Mouse (Mus musculus) liver, embryonic 15.5 days (tissue): ENCODE results near the gene Sept1. TPM values are rescaled to one million over a fixed set of nuclear protein-coding genes. Genes with fewer than 3 reads are reported as not detected.
"Not testable (repeated sequence)": the region's sequence is repeated elsewhere in the genome, so short reads cannot be mapped to it uniquely, and the experiment has no call there.

Source experiments
- ATAC-seq: fragments of 200-750 bp; cut with Nextera tagmentation; 2 replicates; pipeline ENCODE4 v1.8.0; 2017; ENCODE audit warnings: moderate number of reproducible peaks, mild to moderate bottlenecking, moderate library complexity; ENCODE audit not compliant: insufficient read depth
- H3K27ac ChIP-seq: fragments of 300-500 bp; sonication (generic); replicated peaks from 2 replicates; pipeline ENCODE4 v1.5.1; 2015; ENCODE audit warnings: mild to moderate bottlenecking, inconsistent platforms
- H3K27me3 ChIP-seq: fragments of 300-500 bp; sonication (generic); 2 replicates; pipeline ENCODE4 v1.6.1; 2015; ENCODE audit warnings: mild to moderate bottlenecking, inconsistent platforms
- H3K36me3 ChIP-seq: fragments of 300-500 bp; sonication (generic); replicated peaks from 2 replicates; pipeline ENCODE4 v1.6.1; 2015; ENCODE audit warnings: moderate library complexity, mild to moderate bottlenecking, inconsistent platforms
- H3K4me1 ChIP-seq: fragments of 300-500 bp; sonication (generic); replicated peaks from 2 replicates; pipeline ENCODE4 v1.6.1; 2015; ENCODE audit warnings: inconsistent platforms
- H3K4me2 ChIP-seq: fragments of 300-500 bp; sonication (generic); 2 replicates; pipeline ENCODE4 v1.6.1; 2015; ENCODE audit warnings: moderate library complexity, mild to moderate bottlenecking, inconsistent platforms
- H3K4me3 ChIP-seq: fragments of 300-500 bp; sonication (generic); replicated peaks from 2 replicates; pipeline ENCODE4 v1.5.1; 2015; ENCODE audit warnings: mild to moderate bottlenecking, inconsistent platforms
- H3K9ac ChIP-seq: fragments of 300-500 bp; sonication (generic); 2 replicates; pipeline ENCODE4 v1.6.1; 2015; ENCODE audit warnings: moderate library complexity, mild to moderate bottlenecking, inconsistent platforms
- H3K9me3 ChIP-seq: fragments of 300-500 bp; sonication (generic); replicated peaks from 2 replicates; pipeline ENCODE4 v1.6.1; 2016; ENCODE audit warnings: inconsistent platforms
- WGBS: fragments of 180-500 bp; shearing (Covaris S2); methylation state at CpG from one replicate; pipeline ENCODE4 v1.1.7; 2015; ENCODE audit warnings: mixed read lengths; ENCODE audit not compliant: insufficient replicate concordance; 5-methylcytosine and 5-hydroxymethylcytosine counted together
- polyA plus RNA-seq: library from polyadenylated mRNA; unstranded; fragments of >200 nt; fragmentation: Nextera tagmentation; extraction: Ambion mirVana; gene quantifications from 2 replicates; pipeline ENCODE4 v1.2.1, GENCODE M21; 2015

The Sept1 gene
- polyA plus RNA-seq, 1 experiment from 2014 or later = 9.7 TPM

DNA sequence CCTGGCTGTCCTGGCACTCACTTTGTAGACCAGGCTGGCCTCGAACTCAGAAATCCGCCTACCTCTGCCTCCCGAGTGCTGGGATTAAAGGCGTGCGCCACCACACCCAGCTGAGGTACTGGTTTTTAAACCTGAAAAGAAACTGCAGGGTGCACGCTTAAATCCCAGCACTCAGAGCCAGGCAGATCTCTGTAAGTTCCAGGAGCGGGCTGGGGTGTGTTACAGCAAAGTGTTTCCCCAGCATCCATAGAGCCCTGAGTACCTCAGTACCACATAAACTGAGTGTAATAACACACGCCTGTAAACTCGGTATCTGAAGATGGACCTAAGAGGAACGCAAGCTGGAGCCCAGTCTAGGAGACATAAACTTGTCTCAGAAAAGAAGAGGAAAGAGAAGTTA lies 45.6 kb downstream of the Sept1 start:
- H3K4me2 ChIP-seq = no peak overlapping the region
- no peak for ATAC-seq
- H3K36me3 ChIP-seq = peaks cover 13% of the 10 kb centered on the region
- peaks cover 33% of the 10 kb centered on the region for H3K4me1 ChIP-seq
- no peaks in the 10 kb centered on the region for H3K9me3 ChIP-seq
- WGBS = 69% methylated on average over 10 of the region's 10 CpGs
- no peaks in the 10 kb centered on the region for H3K27me3 ChIP-seq
- no peak overlapping the region for H3K27ac ChIP-seq
- no peak overlapping the region for H3K9ac ChIP-seq
- no peak overlapping the region for H3K4me3 ChIP-seq

GRCm38 (mm10) chr7:127185601-127186000 lies 47.3 kb downstream of the Sept1 start:
- Histone ChIP-seq H3K9me3 (no peaks in the 10 kb centered on the region), H3K4me3 (no peak overlapping the region), H3K9ac (no peak overlapping the region), H3K27me3 (no peaks in the 10 kb centered on the region), H3K36me3 (no peaks in the 10 kb centered on the region), H3K4me1 (peaks cover 44% of the 10 kb centered on the region), H3K27ac (no peak overlapping the region), H3K4me2 (no peak overlapping the region)
- WGBS = 47% methylated on average over 3 of the region's 3 CpGs
- ATAC-seq = no peak

GRCm38 (mm10) chr7:127184720-127185119 lies 48.2 kb downstream of the Sept1 start:
- H3K9ac ChIP-seq = no peak overlapping the region
- H3K27ac ChIP-seq = 0 out of 2 replicates have a peak overlapping the region, but pooled peaks have one; percentile 77
- 17% methylated on average over 1 of the region's 1 CpGs for WGBS
- no peaks in the 10 kb centered on the region for H3K27me3 ChIP-seq
- H3K9me3 ChIP-seq = no peaks in the 10 kb centered on the region
- H3K36me3 ChIP-seq = no peaks in the 10 kb centered on the region
- H3K4me3 ChIP-seq = no peak overlapping the region
- H3K4me2 ChIP-seq = no peak overlapping the region
- peaks cover 49% of the 10 kb centered on the region for H3K4me1 ChIP-seq
- no peak for ATAC-seq

DNA sequence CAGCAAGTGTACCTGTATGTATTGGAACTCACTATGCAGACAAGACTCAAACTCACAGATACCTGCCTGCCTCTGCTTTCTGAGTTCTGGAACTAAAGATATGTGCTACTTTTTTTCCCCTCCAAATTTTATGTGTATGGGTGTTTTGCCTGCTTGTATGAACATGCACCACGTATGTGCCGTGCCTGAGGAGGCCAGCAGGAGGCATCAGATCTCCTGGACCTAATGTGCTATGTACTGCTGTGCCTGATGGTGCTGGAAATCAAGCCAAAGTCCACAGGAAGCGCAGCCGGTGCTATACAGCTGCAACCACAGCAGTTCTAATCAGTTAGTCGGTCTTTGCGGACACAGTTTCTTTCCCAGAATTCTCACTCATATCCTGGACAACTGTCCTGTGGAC lies 49.1 kb downstream of the Sept1 start:
- peak overlapping the region; percentile 77; the same call in 1 of the 2 replicates for H3K27ac ChIP-seq
- no peaks in the 10 kb centered on the region for H3K36me3 ChIP-seq
- peak; percentile 66 for ATAC-seq
- 38% methylated on average over 6 of the region's 6 CpGs for WGBS
- H3K27me3 ChIP-seq = no peaks in the 10 kb centered on the region
- no peak overlapping the region for H3K4me3 ChIP-seq
- 0 out of 2 replicates have a peak overlapping the region, but pooled peaks have one; percentile 4 for H3K4me2 ChIP-seq
- H3K4me1 ChIP-seq = peaks cover 44% of the 10 kb centered on the region
- H3K9me3 ChIP-seq = no peaks in the 10 kb centered on the region
- no peak overlapping the region for H3K9ac ChIP-seq

GRCm38 (mm10) chr7:127183345-127183744 lies 49.6 kb downstream of the Sept1 start:
- ATAC-seq = peak; percentile 82
- H3K4me2 ChIP-seq = peak overlapping the region; percentile 4; the same call in 1 of the 2 replicates
- peaks cover 41% of the 10 kb centered on the region for H3K4me1 ChIP-seq

DNA sequence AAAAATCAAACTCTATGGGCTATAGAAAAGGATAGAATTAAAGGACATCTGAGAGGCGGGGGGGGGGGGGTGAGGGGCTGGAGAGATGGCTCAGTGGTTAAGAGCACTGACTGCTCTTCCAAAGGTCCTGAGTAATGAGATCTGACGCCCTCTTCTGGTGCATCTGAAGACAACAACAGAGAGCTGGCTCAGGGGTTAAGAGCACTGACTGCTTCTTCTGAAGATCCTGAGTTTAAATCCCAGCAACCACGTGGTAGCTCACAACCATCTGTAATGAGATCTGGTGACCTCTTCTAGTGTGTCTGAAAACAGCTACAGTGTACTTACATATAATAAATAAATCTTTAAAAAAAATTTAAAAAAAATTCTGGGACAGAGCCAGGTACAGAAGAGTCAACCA lies 51.2 kb downstream of the Sept1 start:
- H3K36me3 ChIP-seq, H3K9me3 ChIP-seq, H3K9ac ChIP-seq, H3K27me3 ChIP-seq, H3K4me2 ChIP-seq, H3K4me3 ChIP-seq, ATAC-seq, H3K27ac ChIP-seq: not testable (repeated sequence)
- WGBS = 35% methylated on average over 3 of the region's 3 CpGs
- H3K4me1 ChIP-seq = peaks cover 45% of the 10 kb centered on the region

More at GRCm38 (mm10) chr7:127183345-127183744, 49.6 kb downstream of the Sept1 start:
- Histone ChIP-seq H3K9ac (no peak overlapping the region), H3K36me3 (no peaks in the 10 kb centered on the region), H3K4me3 (no peak overlapping the region), H3K9me3 (no peaks in the 10 kb centered on the region), H3K27me3 (no peaks in the 10 kb centered on the region), H3K27ac (peak overlapping the region; percentile 77)
- WGBS = 16% methylated on average over 8 of the region's 8 CpGs

DNA sequence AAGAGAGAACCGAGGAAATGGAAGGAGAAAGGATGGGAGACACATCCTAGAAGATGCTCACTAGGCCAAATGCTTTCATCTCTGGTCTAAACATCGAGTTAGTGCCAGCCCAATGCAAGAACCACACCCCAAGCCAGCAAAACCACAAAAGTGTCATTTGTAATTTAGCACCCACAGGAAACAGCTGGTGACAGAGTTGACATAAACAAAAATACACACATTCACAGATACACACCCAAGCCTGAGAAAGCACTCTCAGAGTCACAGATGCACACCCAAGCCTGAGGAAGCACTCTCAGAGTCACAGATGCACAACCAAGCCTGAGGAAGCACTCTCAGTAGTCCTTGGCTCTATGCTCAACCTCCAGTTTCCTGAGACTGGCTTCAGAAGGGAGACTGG lies 52.1 kb downstream of the Sept1 start:
- WGBS = 25% methylated on average over 2 of the region's 2 CpGs
- ATAC-seq = no peak
- Histone ChIP-seq H3K4me1 (peaks cover 45% of the 10 kb centered on the region), H3K27ac (no peak overlapping the region), H3K9ac (no peak overlapping the region), H3K4me3 (no peak overlapping the region), H3K9me3 (no peaks in the 10 kb centered on the region), H3K4me2 (no peak overlapping the region), H3K27me3 (no peaks in the 10 kb centered on the region), H3K36me3 (no peaks in the 10 kb centered on the region)

GRCm38 (mm10) chr7:127176937-127177336 lies 56.0 kb downstream of the Sept1 start:
- ATAC-seq = no peak
- Histone ChIP-seq H3K9me3 (no peaks in the 10 kb centered on the region), H3K4me3 (no peak overlapping the region), H3K9ac (no peak overlapping the region), H3K27me3 (no peaks in the 10 kb centered on the region), H3K27ac (no peak overlapping the region), H3K4me2 (no peak overlapping the region), H3K36me3 (no peaks in the 10 kb centered on the region), H3K4me1 (peaks cover 18% of the 10 kb centered on the region)
- WGBS = 52% methylated on average over 4 of the region's 4 CpGs

DNA sequence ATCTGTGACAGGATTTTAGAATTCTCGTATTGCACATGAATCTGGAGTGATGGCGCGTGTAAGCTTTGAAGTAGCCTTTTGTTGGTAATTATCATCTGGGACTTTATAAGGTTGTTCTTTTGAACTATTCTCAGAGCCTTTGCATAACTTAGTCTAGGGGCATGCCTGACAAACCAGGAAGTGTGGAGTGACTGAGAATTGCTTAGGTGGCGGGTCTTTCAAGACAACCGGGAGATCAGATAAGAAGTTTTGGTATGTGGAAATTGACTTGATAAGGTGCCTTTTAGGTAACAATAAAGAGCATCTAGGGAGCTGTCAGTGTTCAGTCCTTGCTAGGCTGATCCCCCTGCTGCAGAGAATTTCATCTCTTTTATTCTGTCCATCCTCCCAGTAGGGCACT lies 66.4 kb downstream of the Sept1 start:
- H3K36me3 ChIP-seq = no peaks in the 10 kb centered on the region
- H3K4me1 ChIP-seq = peaks cover 15% of the 10 kb centered on the region; the same call in 1 of the 2 replicates
- H3K4me3 ChIP-seq = no peak overlapping the region
- H3K9me3 ChIP-seq = no peaks in the 10 kb centered on the region
- H3K9ac ChIP-seq = no peak overlapping the region
- H3K27ac ChIP-seq = no peak overlapping the region
- 56% methylated on average over 5 of the region's 5 CpGs for WGBS
- no peak for ATAC-seq
- no peaks in the 10 kb centered on the region for H3K27me3 ChIP-seq
- no peak overlapping the region for H3K4me2 ChIP-seq

- no peak overlapping the region for H3K9ac ChIP-seq
- 61% methylated on average over 12 of the region's 12 CpGs for WGBS
- H3K27me3 ChIP-seq = no peaks in the 10 kb centered on the region
- no peaks in the 10 kb centered on the region for H3K36me3 ChIP-seq
- no peak overlapping the region for H3K4me2 ChIP-seq
- no peak for ATAC-seq
- no peaks in the 10 kb centered on the region for H3K9me3 ChIP-seq
- no peak overlapping the region for H3K27ac ChIP-seq
- no peak overlapping the region for H3K4me3 ChIP-seq
- H3K4me1 ChIP-seq = peaks cover 15% of the 10 kb centered on the region; the same call in 1 of the 2 replicates
Observed at GRCm38 (mm10) chr7:127165607-127166493, 67.1 kb downstream of the Sept1 start.
